Mouse (Mus musculus) embryonic facial prominence, embryonic 14.5 days (tissue): Measurements from ENCODE around the gene Ttll4. TPM values are rescaled to one million over a fixed set of nuclear protein-coding genes. Genes with fewer than 3 reads are reported as not detected.

Source experiments
- ATAC-seq: fragments of 200-750 bp; cut with Nextera tagmentation; 2 replicates; pipeline ENCODE4 v1.8.0; 2017; ENCODE audit warnings: low read depth, moderate number of reproducible peaks, moderate TSS enrichment
- DNase-seq: peaks from one replicate; pipeline ENCODE4 v3.0.0-alpha.2; 2015; ENCODE audit warnings: low spot score
- H3K27ac ChIP-seq: fragments of 300-500 bp; sonication (generic); replicated peaks from 2 replicates; pipeline ENCODE4 v1.5.1; 2014; ENCODE audit warnings: low read depth, mild to moderate bottlenecking, low read length, moderate library complexity
- H3K27me3 ChIP-seq: fragments of 300-500 bp; sonication (generic); replicated peaks from 2 replicates; pipeline ENCODE4 v1.6.1; 2014; ENCODE audit warnings: low read length; ENCODE audit not compliant: control insufficient read depth, insufficient read depth
- H3K36me3 ChIP-seq: fragments of 300-500 bp; sonication (generic); 2 replicates; pipeline ENCODE4 v1.6.1; 2014; ENCODE audit warnings: low read length, mixed read lengths; ENCODE audit not compliant: control insufficient read depth, insufficient read depth
- H3K4me1 ChIP-seq: fragments of 300-500 bp; sonication (generic); 2 replicates; pipeline ENCODE4 v1.6.1; 2014; ENCODE audit warnings: antibody characterized with exemption, low read length; ENCODE audit not compliant: control insufficient read depth, insufficient read depth
- H3K4me2 ChIP-seq: fragments of 300-500 bp; sonication (generic); 2 replicates; pipeline ENCODE4 v1.6.1; 2014; ENCODE audit warnings: low read depth, mild to moderate bottlenecking, low read length, moderate library complexity, mixed read lengths
- H3K4me3 ChIP-seq: fragments of 300-500 bp; sonication (generic); 2 replicates; pipeline ENCODE4 v1.5.1; 2014; ENCODE audit warnings: low read depth, mild to moderate bottlenecking, low read length
- H3K9ac ChIP-seq: fragments of 300-500 bp; sonication (generic); 2 replicates; pipeline ENCODE4 v1.6.1; 2014; ENCODE audit warnings: low read depth, mild to moderate bottlenecking, low read length, moderate library complexity, mixed read lengths
- H3K9me3 ChIP-seq: fragments of 300-500 bp; sonication (generic); 2 replicates; pipeline ENCODE4 v1.6.1; 2016; ENCODE audit warnings: low read length; ENCODE audit not compliant: control insufficient read depth
- WGBS: fragments of 180-500 bp; shearing (Covaris S2); extraction: QIAGEN DNeasy Blood & Tissue Kit; methylation state at CpG from one replicate; pipeline ENCODE4 v1.1.7; 2014; 5-methylcytosine and 5-hydroxymethylcytosine counted together
- polyA plus RNA-seq: library from polyadenylated mRNA; unstranded; fragments of >200 nt; fragmentation: Nextera tagmentation; extraction: Ambion mirVana; gene quantifications from 2 replicates; pipeline ENCODE4 v1.2.1, GENCODE M21; 2014

The Ttll4 gene
- polyA plus RNA-seq, 1 experiment from 2014 or later: 18.2 TPM

- peaks cover 73% of the 10 kb centered on the region for H3K36me3 ChIP-seq
- no peaks in the 10 kb centered on the region for H3K9me3 ChIP-seq
- H3K27me3 ChIP-seq: no peaks in the 10 kb centered on the region
- H3K4me3 ChIP-seq: no peak overlapping the region
- H3K27ac ChIP-seq: no peak overlapping the region
- DNase-seq (no peak), ATAC-seq (no peak)
- H3K4me1 ChIP-seq: no peaks in the 10 kb centered on the region
- H3K9ac ChIP-seq: no peak overlapping the region
- H3K4me2 ChIP-seq: no peak overlapping the region
- WGBS: 93% methylated on average over 1 of the region's 1 CpGs
Measured at GRCm38 (mm10) chr1:74698353-74698752, 36.8 kb downstream of the Ttll4 start.

GRCm38 (mm10) chr1:74698791-74699190 lies 37.2 kb downstream of the Ttll4 start:
- H3K36me3 ChIP-seq: peaks cover 72% of the 10 kb centered on the region
- H3K4me3 ChIP-seq: no peak overlapping the region
- no peak overlapping the region for H3K27ac ChIP-seq
- DNase-seq (no peak), ATAC-seq (no peak)
- H3K27me3 ChIP-seq: no peaks in the 10 kb centered on the region
- no peaks in the 10 kb centered on the region for H3K4me1 ChIP-seq
- H3K9ac ChIP-seq: no peak overlapping the region
- WGBS: 100% methylated on average over 1 of the region's 1 CpGs
- no peak overlapping the region for H3K4me2 ChIP-seq
- no peaks in the 10 kb centered on the region for H3K9me3 ChIP-seq

DNA sequence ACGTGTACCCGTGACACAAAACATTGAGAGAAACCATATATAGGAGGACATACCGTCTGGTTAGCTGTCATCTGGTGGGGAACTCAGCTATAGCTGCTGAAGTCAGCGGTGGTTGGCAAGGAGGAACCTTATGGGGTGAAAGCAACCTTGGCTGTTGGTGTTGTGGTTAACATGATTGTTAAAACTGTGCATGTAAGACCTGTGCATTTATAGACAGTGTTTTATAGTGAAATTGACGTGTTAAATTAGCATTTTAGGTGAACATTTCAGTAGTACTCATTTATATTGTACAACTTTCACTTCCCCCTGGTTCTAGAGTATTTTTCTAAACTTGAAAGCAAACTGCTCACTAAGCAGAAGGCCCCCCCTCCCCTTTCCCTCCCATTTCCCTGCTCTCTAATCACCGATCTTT lies 40.6 kb downstream of the Ttll4 start:
- Histone ChIP-seq H3K36me3 (peaks cover 40% of the 10 kb centered on the region), H3K4me2 (no peak overlapping the region), H3K4me3 (no peak overlapping the region), H3K27ac (no peak overlapping the region), H3K9ac (no peak overlapping the region), H3K27me3 (no peaks in the 10 kb centered on the region), H3K9me3 (no peaks in the 10 kb centered on the region), H3K4me1 (no peaks in the 10 kb centered on the region)
- no peak for ATAC-seq
- no peak for DNase-seq
- WGBS: 90% methylated on average over 6 of the region's 6 CpGs

GRCm38 (mm10) chr1:74704156-74704555 lies 42.6 kb downstream of the Ttll4 start:
- Histone ChIP-seq H3K4me2 (no peak overlapping the region), H3K4me1 (no peaks in the 10 kb centered on the region), H3K4me3 (no peak overlapping the region), H3K27ac (no peak overlapping the region), H3K36me3 (peaks cover 20% of the 10 kb centered on the region), H3K9ac (no peak overlapping the region), H3K27me3 (no peaks in the 10 kb centered on the region), H3K9me3 (no peaks in the 10 kb centered on the region)
- WGBS: 77% methylated on average over 3 of the region's 3 CpGs
- ATAC-seq (no peak), DNase-seq (no peak)

DNA sequence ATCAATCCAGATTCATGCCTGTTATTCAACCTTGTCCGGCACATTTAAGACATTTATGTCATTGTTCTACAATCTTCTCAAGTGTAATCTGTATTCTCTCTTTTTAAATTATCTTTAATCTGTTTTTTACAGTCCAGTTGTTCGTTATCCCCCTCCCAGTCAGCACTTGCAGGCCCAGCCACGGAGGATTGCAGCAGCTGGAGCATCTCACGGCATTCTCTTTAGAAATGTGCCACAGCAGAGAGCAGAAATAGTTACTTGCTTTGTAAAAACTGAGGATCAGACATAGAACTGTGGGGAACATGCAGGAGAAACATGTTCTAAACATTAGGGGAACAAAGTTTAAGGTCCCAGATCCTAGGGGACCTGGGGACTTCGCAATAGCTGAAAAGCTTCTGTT lies 43.5 kb downstream of the Ttll4 start:
- WGBS: 80% methylated on average over 5 of the region's 5 CpGs
- Histone ChIP-seq H3K4me1 (no peaks in the 10 kb centered on the region), H3K27ac (no peak overlapping the region), H3K9ac (no peak overlapping the region), H3K9me3 (no peaks in the 10 kb centered on the region), H3K4me3 (no peak overlapping the region), H3K36me3 (peaks cover 12% of the 10 kb centered on the region), H3K27me3 (no peaks in the 10 kb centered on the region), H3K4me2 (no peak overlapping the region)
- DNase-seq (no peak), ATAC-seq (no peak)

DNA sequence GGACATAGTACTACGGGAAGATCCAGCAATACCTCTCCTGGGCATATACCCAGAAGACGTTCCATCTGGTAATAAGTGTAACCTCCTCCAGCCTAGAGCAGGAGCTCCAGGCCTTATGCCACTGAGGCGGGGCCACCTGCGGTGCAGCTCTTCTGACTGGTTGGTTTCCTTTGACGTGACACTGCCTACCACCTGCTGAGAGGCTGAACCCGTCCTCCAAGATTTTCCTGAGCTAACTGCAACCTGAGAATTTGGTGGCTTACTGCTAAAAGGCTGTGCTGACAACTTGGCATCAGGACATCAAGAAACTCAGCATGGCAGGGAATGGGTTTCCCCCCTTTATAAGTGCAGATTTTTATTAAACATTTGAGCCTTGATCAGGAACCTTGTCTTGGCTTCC lies 48.0 kb downstream of the Ttll4 start:
- H3K9me3 ChIP-seq: no peaks in the 10 kb centered on the region
- 0 out of 2 replicates have a peak, but pooled peaks cover 6% of the 10 kb centered on the region for H3K4me1 ChIP-seq
- ATAC-seq (no peak), DNase-seq (no peak)
- H3K4me3 ChIP-seq: no peak overlapping the region
- no peak overlapping the region for H3K4me2 ChIP-seq
- WGBS: 36% methylated on average over 6 of the region's 6 CpGs
- H3K36me3 ChIP-seq: no peaks in the 10 kb centered on the region
- no peaks in the 10 kb centered on the region for H3K27me3 ChIP-seq
- no peak overlapping the region for H3K27ac ChIP-seq
- no peak overlapping the region for H3K9ac ChIP-seq

- no peak for ATAC-seq
- Histone ChIP-seq H3K4me1 (0 out of 2 replicates have a peak, but pooled peaks cover 9% of the 10 kb centered on the region), H3K27ac (no peak overlapping the region), H3K9me3 (no peaks in the 10 kb centered on the region), H3K9ac (no peak overlapping the region), H3K4me2 (no peak overlapping the region), H3K4me3 (no peak overlapping the region), H3K36me3 (no peaks in the 10 kb centered on the region), H3K27me3 (no peaks in the 10 kb centered on the region)
- DNase-seq: no peak
- 78% methylated on average over 4 of the region's 4 CpGs for WGBS
Measured at GRCm38 (mm10) chr1:74712046-74712445, 50.5 kb downstream of the Ttll4 start.

- no peaks in the 10 kb centered on the region for H3K36me3 ChIP-seq
Measured at GRCm38 (mm10) chr1:74712461-74713098, 51.0 kb downstream of the Ttll4 start.

More at GRCm38 (mm10) chr1:74712461-74713098, 51.0 kb downstream of the Ttll4 start:
- peak overlapping the region; percentile 63 for H3K9ac ChIP-seq
- peak overlapping the region; percentile 42 for H3K4me3 ChIP-seq
- 0 out of 2 replicates have a peak, but pooled peaks cover 9% of the 10 kb centered on the region for H3K4me1 ChIP-seq
- 35% methylated on average over 5 of the region's 5 CpGs for WGBS
- no peak overlapping the region for H3K27ac ChIP-seq
- ATAC-seq (no peak), DNase-seq (no peak)
- no peaks in the 10 kb centered on the region for H3K27me3 ChIP-seq
- no peaks in the 10 kb centered on the region for H3K9me3 ChIP-seq
- peak overlapping the region; percentile 76 for H3K4me2 ChIP-seq
